Mouse (Mus musculus): ENCODE measurements around the gene Plekhj1.
A peak's percentile ranks its signal among the peaks of the same experiment; 100 is the strongest.
"Not testable (repeated sequence)": the region's sequence is repeated elsewhere in the genome, so short reads cannot be mapped to it uniquely, and the experiment has no call there.

The Plekhj1 gene

DNA sequence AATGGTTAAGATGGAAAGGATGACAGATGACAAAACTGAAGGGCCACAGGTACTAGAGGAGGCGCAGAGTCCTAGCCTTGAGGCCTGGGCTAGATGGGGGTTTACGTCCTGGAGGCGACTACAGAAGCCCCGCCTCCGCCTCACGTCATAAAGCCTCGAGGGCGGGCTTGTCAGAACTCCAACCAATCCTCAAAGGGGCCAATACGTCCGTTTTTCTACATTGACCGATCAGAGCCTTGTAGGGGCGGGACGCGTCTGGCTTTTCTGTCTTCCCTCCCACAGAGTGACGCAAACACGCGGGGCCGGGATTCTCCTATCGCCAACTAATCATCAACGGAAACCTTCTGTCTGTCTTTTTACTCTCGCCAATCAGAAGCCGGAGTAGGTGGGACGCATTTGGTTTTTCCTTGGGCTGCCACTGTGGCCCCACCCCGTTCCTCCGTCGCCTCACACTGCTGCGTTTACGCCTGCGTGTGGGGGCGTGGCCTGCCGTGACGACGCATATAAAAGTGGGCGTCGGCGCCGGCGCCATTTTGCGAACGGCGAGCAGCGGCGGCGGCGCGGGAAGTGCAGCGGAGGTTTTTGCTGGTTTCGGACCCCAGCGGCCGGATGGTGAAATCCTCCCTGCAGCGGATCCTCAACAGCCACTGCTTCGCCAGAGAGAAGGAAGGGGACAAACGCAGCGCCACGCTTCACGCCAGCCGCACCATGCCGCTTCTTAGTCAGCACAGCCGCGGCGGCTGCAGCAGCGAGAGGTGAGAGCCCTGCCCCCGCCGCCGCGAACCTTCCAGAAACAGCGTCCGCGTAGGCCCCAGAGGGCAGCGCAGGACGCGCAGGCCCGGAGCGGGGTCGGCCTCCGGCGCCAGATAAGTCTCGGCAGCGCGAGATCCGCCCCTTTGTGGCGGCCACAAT lies 28.0 kb upstream of the Plekhj1 start, which contains the start of gene Oaz1:
Oaz1 (plus strand) TSS at position 506 of the 912 bp plus-strand sequence.
- DNase-seq, result peak; percentile 100

DNA sequence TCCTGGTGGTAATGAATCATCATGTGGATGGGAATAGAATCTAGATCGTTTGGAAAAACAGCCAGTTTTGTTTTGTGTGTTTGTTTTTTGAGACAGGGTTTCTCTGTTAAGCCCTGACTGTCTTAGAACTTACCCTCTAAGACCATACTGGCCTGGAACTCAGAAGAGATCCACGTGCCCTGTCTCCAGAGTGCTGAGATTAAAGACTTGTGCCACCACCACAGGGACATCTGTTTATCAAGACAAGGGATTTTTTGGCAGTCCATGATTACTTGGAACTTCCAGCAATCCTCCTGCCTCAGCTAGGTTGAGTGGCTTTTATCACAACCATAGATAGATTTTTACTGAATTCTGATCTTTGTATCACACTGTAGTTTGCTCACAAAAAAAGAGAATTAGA lies 26.4 kb upstream of the Plekhj1 start:
- no peak for DNase-seq

DNA sequence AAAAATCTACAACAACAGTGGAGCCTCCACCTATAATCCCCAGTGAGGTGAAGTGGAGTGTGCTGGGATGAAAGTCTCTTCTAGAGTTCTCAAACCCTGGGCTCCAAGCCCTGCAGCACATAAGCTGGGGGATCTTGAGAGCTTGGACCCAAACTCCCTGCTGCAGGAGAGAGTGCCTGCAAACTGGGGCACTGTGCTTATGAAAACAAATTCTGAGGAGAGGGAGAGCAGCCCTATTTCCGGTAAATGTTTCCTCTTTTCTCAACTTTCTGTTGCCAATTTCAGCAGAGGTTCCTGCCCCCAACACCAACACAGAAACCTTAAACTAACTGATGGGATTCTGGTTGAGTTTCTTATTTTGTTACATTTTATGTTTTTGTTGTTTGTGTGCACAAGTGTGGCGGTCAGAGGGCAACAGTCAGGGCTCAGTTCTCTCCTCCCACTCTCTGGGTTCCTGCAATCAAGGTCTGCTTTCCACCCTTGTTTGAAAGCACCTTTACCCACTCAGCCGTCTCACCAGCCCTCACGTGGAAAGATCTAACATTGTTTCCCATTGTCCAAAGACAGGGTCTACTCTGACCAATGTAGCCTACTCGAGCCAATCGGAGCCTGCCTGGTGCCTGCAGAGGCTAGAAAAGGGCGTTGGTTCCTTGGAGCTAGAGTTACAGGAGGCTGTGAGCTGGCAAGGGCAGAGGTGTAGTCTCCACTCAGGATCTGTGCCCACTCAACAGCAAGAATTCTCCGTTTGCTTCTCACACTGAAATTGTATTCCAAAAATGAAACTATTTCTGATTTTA lies 25.6 kb upstream of the Plekhj1 start:
- DNase-seq, result no peak

DNA sequence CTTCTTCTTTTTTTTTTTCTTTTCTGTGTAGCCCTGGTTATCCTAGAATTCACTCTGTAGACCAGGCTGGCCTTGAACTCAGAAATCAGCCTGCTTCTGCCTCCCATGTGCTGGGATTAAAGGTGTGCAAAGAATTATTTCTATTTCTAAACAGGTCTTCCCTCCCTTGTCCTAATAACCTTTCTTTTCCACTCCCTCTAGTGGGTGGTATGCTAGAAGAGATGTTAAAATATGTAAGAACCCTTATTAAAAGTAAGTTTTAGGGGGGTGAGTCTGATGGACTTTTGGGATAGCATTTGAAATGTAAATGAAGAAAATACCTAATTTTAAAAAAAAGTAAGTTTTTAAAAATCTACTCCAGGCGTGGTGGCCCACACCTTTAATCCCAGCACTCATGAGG lies 24.9 kb upstream of the Plekhj1 start:
- DNase-seq, result no peak

DNA sequence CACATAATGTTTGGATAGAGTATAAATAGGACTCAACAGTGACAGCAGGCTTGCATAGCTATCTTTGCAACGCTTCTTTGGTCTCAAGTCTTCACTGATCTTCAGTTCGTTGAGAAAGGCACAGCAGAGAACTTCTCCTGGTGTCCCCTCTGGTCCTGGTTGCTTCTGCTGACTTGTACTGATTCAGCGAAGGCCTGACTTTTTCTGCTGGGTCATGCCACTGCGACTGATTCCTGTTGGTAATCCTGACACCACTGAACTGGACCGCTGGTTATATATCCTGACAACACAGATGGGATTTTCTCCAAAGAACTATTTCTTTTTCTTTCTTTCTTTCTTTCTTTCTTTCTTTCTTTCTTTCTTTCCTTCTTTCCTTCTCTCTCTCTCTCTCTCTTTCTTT lies 24.1 kb upstream of the Plekhj1 start:
- DNase-seq, result no peak

DNA sequence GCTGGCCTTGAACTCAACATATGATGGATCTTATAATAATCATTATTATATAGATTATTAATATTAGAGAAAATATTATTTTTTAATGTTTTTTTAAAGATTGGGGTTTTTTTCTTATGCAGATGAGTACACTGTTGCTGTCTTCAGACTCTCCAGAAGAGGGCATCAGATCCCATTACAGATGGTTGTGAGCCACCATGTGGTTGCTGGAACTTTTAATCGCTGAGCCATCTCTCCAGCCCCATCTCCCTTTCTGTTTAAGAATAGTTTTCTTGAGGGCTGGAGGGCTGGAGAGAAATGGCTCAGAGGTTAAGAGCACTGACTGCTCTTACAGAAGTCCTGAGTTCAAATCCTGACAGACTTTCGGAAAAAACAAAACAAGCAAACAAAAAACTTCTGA lies 23.6 kb upstream of the Plekhj1 start:
- DNase-seq, result peak in 1 of 2 experiments; percentile 38

DNA sequence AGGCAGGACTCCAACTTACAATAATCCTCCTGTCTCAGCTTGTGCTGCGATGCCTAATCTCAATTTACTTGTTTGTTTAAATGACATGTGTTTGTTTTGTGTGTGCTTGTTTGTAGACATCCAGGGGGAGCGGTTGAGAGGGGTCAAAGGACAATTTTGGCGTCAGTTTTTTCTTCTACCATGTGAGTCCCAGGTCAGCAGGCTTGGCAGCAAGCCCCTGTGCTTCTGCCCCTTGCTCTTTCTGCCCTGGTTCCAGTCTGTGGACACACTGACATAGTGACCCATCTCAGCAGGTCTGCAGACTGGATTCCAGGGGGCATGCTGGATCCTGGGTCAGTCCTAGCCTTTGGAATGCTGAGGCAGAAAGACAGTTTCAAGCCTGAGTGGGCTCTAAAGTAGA lies 21.0 kb upstream of the Plekhj1 start:
- DNase-seq, result no peak

DNA sequence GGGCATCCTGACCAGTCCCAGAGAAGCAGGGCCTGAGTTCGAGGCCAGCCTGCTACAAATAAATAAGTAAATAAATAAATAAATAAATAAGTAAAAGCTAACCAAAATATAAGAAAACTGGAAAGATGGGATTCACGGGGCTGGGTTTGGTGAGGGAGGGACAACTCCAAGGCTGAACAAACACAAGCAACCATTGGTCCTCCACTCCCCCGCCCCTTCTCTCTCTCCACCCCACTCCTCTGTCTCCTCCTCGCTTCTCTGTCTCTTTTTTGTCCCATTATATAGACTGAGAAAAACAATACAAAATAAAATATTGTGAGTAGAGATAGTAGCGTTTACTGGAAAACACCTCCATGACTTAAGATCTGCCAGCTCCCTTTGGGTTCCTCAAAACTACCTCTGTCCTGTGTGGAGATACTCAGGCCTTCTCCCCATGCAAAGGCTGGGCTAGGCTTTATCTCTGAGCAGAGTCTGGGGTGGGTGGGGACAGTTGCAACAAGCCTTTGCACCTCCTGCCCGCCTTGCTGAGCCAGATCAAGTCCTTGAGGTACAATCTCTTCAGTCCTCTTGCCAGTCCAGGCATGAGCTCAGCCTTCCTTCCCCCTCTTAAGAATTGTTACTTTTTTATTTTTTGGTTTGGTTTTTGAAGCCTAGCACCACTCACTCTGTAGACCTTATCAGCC lies 20.3 kb upstream of the Plekhj1 start:
- no peak for DNase-seq

DNA sequence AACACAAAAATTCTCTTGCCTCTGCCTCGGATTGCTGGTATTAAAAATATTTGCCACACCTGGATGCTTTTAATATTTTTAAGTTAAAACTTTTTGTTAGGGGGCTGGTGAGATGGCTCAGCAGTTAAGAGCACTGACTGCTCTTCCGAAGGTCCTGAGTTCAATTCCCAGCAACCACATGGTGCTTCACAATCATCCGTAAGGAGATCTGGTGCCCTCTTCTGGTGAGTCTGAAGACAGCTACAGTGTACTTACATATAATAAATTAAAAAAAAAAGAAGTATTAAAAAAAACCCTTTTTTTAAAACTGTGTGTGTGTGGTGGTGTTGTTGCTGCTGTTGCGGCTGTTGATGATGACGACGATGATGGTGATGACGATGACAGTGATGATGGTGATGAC lies 19.5 kb upstream of the Plekhj1 start:
- not testable (repeated sequence) for DNase-seq

DNA sequence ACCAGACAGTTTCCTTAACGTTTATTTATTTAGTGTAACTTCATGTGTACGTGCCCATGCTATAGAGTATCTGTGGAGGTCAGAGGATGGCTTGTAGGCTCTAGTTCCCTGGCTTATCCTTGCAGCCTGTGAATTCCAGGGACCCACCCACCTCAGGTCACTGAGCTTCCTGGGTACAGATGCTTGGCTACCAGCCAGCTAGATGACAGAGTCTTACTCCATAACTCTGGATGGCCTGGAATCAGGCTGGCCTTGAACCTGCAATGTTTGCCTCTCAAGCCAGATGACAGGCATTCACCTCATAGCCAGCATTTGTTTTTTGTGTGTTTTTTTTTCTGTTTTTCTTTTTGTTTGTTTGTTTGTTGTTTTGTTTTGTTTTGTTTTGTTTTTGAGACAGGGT lies 18.7 kb upstream of the Plekhj1 start:
- DNase-seq, result no peak

DNA sequence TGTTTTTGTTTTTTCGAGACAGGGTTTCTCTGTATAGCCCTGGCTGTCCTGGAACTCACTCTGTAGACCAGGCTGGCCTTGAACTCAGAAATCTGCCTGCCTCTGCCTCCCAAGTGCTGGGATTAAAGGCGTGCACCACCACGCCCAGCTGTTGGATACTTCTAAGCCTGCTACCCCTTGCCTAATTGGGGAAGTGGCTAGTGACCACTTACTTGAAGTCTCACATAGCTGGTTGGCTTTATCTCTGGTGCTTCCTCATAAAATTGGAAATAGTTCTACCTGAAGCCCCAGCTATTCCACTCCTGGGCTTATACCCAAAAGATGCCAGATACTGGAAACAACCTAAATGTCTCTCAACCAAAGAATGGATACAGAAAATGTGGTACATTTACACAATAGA lies 17.9 kb upstream of the Plekhj1 start:
- DNase-seq, result not testable (repeated sequence)

DNA sequence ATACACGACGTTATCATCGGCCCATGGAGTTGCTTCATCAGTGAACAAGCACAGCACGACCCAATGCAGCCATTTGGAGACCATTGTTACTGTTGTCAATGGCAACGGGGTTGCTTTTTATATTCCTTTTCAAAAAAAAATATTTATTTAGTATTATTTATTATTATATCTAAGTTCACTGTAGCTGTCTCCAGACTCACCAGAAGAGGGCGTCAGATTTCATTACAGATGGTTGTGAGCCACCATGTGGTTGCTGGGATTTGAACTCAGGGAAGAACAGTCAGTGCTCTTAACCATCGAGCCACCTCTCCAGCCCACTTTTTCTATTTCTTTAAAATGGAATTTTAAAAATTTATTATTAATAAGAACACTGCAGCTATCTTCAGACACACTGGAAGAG lies 16.4 kb upstream of the Plekhj1 start:
- DNase-seq, result no peak

DNA sequence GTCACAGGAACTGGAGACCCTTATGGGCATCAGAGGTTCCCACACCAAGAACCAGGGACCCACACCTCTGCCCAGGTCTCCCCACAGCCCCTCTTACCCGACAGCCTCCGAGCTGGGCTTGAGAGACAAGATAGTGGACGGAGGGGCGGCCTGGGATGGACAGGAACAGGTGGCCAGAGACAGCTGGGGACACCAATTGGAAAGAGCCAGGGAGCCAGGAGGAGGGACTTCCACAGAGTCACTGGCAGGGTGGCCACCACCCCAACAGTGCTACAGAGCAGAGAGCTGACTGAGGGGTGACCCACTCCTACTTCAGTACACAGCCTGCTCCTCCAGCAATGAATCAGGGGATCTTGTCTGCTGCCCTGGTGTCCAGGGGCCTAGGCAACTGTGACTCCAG lies 14.9 kb upstream of the Plekhj1 start, which contains the start of gene Jsrp1:
Jsrp1 (minus strand) TSS at position 133 of the 400 bp plus-strand sequence.
- no peak for DNase-seq

DNA sequence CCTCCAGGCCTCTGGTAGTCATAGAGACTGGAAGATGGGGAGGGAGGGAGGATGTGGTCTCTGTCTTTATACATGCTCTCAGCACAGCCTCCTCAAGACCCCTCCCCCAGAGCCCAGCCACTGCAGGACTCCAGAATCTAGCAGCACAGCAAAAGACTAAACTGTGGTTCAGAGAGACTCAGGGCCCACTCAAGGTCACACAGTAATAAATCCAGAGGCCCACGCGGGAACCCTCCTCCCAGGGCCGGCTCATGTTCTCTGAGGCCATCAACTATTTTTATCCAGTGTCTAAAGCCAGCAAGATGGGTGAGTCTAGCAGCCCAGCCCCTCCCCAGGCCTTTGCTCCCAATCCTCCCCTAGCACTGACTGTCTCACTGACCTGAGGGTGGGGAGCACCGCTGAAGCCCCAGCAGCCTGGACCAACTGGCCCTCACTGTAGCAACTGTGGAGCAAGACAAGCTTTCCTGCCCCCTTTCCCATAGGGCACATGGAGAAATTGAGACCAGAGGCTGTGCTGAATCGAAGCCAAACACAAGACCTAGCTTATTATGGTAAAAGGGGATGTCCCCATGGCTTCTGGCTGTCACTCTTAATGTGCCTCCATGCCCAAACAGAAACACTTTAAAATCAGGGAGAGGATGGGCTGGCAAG lies 14.1 kb upstream of the Plekhj1 start:
- DNase-seq, result no peak

DNA sequence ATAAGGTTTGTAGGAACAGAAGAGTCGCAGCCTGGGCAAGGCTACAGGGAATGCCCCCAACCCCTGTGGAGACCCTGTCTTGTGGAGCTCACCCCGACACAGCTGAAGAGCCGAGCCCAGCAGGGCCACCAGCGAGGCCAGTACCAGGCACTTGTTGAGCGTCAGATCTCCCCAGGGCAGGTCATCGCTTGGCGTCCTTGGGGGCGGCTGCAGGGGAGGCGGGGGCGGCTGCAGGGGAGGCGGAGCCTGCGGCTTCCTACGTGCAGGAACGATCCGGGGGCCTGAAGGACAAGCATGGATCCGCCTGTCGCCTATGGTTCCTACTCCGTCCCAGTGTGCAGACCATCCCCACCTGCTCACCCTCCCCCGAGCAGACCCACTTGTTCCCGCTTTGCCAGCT lies 11.7 kb upstream of the Plekhj1 start:
- DNase-seq, result no peak

DNA sequence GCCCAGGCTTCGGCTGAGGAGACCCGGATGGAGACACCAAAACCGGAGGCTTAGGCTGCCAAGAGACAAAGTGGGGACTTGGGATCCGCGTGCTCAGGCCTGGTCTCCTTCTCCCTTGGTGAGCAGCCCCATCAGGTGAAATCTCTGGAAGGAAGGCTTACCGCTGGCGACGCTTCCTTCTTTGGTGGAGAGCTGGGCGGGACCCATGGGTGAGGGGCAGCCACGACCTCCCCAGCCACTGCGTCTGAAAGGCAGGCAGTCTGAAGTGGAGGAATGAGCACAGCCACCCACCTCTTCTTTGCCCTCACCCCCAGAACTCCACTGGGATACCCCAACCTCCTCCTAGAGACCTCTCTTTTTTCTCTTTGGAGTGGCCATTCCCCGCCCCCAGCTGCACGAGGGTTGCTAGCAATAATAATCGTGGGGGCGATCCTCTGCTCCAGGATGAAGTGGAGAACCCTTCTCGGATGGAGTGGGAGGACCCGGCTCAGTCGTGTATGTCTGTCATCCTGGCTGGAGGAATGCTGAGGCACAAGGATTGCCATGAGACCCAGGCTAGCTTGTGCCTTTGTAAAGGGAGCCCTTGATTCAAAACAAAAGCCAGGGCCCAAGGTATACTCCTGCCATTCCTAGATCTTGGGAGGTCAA lies 10.7 kb upstream of the Plekhj1 start:
- DNase-seq, result no peak

DNA sequence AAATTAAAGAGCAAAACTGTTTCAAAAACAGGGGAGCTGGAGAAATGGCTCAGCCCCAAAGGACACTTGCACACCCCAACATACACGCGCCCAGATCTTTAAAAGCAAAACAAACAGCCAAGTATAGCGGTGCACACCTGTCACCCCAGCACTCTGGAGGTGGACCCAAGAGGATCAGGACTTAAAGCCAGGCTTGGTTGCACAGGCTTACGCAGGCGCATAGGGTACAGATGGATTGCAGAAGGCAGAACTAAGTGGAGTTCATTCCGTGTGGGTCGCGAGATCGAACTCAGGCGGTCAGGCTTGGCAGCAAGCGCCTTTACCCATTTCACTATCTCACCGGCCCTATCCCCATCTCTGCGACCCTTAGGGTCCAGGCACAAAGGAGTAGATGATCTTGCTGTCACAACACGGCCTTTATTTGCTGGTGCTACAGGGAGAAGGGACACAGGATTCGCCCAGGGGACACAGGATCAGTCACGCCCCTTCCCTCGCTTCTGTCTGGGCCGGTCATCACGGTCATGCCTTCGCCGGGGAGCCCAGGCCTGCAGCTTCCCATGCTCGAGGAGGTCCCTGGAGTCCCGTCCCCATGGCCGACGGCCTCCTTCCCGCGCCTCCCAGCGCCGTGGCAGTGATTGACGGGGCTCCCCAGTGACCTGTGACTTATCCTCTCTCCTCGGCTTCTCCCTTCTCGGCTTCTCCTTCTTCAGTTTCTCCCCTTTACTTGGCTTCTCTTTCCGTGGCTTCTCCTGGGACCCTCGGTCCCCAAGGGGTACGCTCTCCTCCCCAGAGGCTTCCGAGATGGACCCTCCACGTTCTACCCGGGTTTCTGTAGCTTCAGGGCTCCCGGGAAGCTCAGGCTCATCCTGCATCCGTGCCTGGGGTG lies 9.9 kb upstream of the Plekhj1 start:
- no peak for DNase-seq

DNA sequence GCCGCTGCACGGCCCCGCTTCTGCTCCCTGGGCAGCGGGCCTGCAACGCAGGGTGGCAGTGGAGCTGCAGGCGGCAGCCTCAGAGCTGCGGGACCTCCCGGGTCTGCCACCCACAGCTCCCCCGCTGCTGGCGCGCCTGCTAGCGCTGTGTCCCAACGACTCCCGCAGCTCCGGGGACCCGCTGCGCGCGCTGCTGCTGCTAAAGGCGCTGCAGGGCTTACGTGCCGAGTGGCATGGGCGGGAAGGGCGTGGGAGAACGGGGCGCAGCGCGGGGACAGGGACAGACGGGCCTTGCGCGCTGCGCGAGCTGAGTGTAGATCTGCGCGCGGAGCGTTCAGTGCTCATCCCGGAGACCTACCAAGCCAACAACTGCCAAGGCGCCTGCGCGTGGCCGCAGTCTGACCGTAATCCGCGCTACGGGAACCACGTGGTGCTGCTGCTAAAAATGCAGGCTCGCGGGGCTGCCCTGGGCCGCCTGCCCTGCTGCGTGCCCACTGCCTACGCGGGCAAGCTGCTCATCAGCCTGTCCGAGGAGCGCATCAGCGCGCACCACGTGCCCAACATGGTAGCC lies 8.7 kb upstream of the Plekhj1 start:
- peak; percentile 63 for DNase-seq

DNA sequence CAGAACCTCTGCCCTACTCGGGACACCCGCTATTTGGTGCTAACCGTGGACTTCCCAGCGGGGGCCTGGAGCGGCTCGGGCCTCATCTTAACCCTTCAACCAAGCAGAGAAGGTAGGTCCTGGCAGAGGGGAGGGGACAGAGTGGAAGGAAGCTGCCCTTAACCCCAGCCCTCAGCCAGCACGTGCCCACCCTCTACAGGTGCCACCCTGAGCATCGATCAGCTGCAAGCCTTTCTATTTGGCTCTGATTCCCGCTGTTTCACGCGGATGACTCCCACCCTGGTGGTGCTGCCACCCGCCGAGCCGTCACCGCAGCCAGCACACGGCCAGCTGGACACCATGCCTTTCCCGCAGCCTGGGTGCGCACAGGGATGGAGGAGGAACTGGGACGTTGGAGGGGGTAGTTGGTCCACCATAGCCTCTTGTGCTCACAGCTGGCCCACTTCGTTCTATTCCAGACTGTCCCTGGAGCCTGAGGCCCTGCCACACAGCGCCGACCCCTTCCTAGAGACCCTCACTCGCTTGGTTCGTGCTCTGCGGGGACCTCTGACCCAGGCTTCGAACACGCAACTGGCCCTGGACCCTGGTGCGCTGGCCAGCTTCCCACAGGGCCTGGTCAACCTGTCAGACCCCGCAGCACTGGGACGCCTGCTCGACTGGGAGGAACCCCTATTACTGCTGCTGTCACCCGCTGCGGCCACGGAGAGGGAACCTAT lies 8.1 kb upstream of the Plekhj1 start:
- DNase-seq, result no peak

DNA sequence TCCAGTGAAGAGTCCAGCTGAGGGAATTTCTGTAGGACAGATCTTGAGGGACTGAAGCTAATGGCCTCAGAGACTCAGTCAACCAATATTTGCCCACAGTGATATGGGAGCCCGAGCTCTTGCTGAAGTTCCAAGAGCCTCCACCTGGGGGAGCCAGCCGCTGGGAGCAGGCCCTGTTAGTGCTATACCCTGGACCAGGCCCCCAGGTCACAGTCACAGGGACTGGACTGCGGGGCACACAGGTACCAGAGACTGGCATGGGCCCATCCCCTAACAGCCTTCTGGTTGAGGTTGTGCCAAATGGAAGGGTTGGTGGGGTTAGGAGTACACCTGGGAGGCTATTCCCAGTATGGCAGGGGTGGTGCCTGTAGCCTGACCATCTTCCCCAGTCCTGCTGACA lies 7.5 kb upstream of the Plekhj1 start:
- peak; percentile 50 to 54 for DNase-seq
